Mouse (Mus musculus) layer of hippocampus, adult 9-11 months (tissue): Measurements from ENCODE around the gene Vps72.
"Not testable (repeated sequence)": the region's sequence is repeated elsewhere in the genome, so short reads cannot be mapped to it uniquely, and the experiment has no call there.

Source experiments
- DNase-seq: peaks from one replicate; pipeline ENCODE4 v3.0.0; 2022

The Vps72 gene

DNA sequence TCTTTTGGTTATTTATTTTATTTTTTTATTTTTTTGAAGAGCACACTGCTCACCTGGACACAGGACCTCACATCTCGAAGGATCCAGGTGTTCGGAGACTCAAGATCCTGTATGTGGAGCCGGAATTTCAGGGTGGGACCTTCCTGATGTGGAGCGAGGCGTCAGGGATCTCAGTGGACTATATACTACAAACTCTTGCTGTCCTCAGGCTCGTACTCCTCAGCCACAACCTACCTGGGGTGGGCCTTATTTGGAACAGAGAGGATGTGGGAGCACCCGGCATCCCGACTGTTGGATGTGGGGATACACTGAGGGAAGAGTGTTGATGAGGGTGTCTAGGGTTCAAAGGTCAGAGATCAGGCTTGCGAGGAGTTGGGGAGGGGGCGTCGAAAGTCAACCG lies 23.3 kb downstream of the Vps72 start:
- not testable (repeated sequence) for DNase-seq

DNA sequence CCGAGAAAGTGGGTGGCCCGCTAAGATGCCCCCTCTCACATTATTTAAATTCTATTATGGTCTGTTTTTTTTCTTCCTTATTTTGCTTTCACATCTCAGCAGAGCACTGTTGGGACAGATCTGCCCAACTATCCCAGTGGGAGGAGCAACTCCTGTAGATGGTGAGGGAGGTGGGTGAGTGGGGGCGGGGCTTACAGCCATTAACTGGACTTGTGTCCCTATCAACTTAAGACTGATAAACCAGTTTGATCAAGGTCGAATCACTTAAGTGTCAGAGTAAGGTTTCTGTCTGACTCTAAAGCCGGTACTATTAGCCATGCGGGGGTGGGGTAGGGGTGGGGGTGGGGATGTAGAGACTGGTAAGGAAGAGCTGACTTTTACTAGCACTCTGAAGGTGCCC lies 24.2 kb downstream of the Vps72 start:
- peak; percentile 78 for DNase-seq

DNA sequence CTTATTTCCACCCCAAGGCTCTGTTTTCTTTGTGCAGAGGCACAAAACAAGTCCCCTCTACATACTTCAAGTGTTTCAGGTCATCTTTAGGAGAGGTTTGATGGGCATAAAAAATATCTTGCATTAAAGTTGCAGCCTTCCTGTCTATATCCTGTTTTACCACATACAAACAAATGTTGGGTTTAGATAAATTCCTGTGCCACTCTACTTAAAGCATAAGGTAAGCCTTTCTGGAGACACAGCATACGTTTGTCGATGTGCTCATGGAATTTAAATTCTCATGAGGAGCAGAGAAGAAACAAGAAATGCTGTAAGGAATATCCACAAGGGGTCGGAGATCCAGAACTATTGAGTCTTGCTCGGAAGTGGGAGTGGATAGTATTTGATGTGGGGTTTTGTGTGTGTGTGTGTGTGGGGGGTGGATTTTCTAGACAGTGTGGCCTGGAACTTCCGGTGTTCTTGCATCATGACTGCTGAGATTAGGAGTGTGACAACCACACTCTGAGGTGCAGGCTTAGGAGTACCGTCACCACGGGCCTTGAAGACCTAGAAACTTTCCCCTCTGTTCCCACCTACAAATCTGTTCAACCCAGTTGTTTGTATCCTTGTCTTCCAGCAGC lies 24.7 kb downstream of the Vps72 start:
- DNase-seq: no peak

GRCm38 (mm10) chr3:95136336-95136735 lies 25.5 kb downstream of the Vps72 start:
- no peak for DNase-seq

- DNase-seq: peak; percentile 54
Observed at GRCm38 (mm10) chr3:95139586-95140288, 28.9 kb downstream of the Vps72 start.

DNA sequence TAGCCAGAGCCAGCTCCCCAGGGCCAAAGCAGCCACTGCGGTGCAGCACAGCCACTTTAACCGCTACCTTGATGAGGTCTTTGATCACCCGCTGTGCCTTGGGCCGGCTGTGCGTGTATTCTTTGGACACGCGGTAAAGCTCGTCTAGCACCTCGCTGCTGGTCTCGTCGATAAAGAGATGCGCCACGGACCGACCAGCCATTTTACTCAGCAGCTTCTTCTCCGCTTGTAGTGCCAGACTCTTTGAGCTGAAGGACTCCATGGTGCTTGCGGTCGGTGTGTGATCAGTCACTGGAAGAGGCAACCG lies 29.4 kb downstream of the Vps72 start:
- no peak for DNase-seq

GRCm38 (mm10) chr3:95140795-95141194 lies 30.0 kb downstream of the Vps72 start:
- DNase-seq: no peak

GRCm38 (mm10) chr3:95141474-95141873 lies 30.7 kb downstream of the Vps72 start:
- DNase-seq: peak; percentile 59

DNA sequence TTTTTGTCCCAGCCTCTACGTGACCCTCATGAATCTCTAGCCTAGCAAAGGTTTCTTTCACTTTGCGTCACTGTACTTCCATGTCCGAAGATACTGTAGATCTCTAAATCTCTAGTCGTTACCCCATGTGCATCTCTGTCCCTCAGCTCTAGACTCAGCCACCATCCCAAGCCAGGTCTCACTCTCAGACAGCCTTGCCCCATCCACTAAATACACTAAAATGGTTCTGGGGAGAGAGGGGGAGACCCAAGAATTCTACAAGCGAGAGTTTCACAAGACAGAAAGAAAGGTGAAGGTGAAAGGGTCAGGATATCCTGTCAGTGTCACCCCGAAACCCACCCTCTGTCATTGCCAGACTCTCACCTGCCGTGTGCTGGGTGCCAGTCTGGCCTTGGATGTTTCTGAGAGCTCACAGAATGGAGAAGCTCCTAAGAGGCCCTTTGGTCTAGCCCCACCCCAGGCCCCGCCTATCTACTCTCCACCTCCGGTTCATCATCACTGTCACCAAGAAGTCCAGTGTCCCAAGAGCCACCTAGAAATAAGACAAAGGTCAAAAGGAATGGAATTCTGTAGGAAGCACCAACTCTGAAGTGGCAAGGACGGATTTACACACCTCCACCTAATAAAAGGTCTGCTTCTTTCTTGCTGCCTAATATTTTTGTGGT lies 31.3 kb downstream of the Vps72 start, which contains the start of gene Tnfaip8l2:
Tnfaip8l2 (minus strand) TSS at position 409 of the 665 bp plus-strand sequence.
- peak; percentile 59 for DNase-seq

DNA sequence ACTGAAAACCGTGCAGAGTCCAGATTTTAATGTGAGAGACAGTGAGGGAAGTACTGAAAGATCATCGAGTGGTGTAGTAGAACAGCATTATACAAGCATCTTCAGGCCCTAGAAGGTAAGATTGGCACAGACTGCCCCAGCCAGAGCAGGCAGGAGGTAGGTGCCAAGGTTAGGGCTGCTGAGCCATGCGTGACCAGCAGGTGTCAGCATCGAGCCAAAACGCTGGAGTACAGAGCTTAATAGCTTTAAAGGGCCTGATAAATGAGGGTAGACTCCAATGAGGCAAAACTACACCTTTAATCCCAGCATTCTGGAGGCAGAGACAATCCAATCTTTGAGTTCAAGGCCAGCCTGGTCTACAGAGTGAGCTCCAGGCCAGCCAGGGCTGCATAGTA lies 31.8 kb downstream of the Vps72 start:
- peak; percentile 75 for DNase-seq

- no peak for DNase-seq
Observed at GRCm38 (mm10) chr3:95147924-95148323, 37.1 kb downstream of the Vps72 start.

GRCm38 (mm10) chr3:95153874-95154273 lies 43.1 kb downstream of the Vps72 start:
- no peak for DNase-seq

GRCm38 (mm10) chr3:95159511-95159986 lies 48.7 kb downstream of the Vps72 start:
- DNase-seq: no peak

DNA sequence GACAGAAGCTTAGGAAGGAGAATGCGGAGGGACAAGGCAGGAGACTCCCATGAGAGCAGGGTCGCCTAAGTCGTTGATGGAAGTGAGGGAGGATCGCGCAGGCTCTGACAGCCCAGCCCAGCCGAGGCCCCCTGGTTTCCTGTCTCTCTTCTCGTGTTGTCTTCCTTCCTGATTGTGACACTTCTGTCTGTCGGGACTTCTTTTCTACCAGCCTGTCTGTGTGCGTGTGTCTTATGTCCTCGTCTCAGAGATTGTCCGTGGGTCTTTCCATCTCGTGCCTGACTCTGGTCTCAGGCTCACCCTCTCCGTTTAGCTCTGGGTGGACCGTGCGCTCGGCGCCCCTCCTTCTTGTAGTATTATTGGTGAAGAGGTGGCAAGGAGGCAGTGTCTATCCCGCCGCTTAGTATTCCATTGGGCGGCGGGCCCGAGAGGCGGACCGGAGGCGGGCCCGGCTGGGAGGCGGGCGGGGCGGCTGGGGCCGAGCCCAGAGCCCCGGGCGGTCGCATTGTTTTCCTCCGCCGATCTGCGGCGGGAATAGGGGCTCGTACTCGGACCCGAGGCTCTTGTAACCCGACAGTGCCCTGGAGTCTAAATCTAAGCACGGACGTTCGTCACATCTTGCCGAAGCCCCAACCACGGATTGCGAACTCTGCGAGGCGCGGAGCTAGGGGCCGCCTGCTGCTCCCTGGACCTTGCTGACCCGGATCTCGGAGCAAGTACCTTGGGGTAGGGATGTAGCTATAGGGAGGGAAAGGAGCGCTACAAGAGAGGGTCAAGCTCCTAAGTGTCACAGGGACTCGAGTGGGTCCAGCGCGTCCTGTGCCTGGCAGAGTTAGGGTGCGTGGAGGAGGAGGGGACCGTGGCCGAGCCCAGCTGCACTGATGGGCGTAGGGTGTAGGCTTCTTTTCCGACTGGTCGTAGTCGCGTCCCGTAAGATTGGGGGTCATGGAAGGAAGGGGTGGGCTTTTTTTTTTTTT lies 49.5 kb downstream of the Vps72 start, which contains the start of gene Sema6c:
Sema6c (plus strand) TSS at position 471 of the 977 bp plus-strand sequence.
- DNase-seq: peak; percentile 93

GRCm38 (mm10) chr3:95161041-95161551 lies 50.3 kb downstream of the Vps72 start:
- no peak for DNase-seq

DNA sequence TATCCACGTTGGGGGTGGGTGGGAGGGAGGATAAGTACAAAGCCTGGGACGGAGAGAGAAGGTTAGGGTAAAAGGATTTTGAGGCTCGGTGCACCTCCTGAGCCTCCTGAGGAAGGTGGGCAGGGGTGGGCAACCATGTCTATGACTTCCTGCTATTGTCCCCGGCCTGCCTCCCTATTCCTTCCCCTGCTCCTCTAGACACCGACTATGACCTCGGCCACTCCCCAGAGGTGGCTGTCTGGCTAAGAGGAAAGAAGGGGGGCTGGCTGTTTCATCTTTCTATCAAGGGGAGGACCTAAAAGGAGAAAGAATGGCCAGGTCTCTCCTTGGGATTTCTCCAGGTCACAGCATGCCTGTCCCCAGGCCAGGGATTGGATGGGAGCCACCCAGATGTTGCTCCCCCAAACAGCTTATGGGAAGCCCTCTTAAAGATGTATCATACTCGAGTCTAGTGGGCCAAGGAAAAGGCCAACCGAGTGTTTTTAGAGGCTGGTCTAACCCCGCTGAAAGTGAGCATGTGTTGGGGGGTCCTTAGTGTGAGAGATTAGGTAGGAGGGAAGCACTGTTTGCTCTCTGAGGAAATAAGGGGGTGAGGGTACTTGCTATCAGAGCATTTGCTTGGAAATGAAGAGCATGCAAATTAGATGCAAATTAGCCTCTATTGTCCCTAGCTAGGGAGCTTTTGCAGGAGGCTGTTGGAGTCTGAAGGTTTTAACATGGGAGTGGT lies 51.0 kb downstream of the Vps72 start:
- no peak for DNase-seq

DNA sequence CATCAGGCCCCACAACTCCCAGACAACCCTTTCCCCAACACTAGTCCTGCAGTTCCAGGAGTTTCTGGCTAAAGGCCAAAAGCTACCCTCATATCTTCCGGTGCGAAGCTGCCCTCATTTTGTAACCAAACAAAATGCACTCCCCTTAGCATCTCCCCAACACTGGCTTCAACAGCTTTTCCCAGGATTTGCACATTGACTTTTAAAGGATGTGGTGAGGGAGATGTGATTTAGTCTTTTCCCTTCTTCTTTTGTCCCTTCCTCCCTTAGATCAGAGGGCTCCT lies 51.5 kb downstream of the Vps72 start:
- DNase-seq: no peak

DNA sequence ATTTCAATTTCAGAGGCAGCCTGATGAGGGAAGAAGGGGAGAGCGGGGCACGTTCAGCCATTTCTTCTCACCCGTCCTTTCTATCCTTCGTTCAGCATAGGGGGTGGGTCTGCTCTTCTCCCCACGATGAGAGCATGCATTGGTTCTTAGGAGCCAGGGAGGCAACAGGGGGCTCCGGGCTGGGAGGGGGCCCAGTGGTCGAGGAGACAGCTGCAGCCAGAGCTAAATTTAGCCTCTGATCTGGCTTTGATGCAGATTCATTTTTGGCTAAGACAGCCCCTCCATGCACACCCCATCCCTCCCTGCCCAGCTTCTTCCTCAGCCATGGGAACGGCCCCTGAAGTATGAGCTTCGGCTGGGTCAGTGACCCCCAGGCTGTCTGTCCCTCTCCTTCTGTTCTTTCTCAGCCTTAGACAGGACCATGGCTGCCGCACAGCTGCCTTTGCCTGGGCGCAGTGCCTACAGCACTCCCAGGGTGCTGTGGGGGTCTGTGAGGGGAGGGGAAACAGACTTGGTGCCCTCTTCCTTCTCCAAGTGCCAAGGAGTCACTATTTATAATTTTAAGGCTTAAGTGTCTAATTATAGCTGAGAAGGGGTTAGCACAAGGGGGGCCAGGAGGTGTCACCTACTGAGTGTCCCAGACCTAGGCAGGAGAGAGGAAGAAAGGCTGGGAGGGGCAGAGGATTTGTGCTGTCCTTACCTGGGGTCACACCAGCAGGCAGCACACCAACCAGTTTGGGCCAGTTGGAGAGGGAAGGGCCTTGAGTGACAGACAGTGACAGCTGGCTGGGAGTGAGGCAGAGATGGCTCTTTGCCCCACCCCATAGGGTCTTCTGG lies 52.8 kb downstream of the Vps72 start:
- DNase-seq: no peak

- no peak for DNase-seq
Observed at GRCm38 (mm10) chr3:95164256-95164550, 53.4 kb downstream of the Vps72 start.

- no peak for DNase-seq
Observed at GRCm38 (mm10) chr3:95164840-95165239, 54.0 kb downstream of the Vps72 start.

DNA sequence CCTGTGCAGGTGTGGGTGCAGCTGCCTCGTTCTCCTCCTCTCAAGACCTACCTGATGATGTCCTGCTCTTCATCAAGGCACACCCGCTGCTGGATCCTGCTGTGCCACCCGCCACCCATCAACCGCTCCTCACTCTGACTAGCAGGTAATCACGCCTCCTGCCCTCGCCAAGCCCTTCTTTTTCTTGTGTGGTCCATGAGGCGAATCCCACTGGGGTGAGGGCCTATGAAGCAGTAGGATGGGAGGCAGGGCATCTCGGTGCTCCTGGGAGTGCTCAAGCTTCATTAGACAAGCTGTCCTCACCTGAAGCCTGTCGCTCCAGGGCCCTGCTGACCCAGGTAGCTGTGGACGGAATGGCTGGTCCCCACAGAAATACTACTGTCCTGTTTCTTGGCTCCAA lies 59.2 kb downstream of the Vps72 start:
- no peak for DNase-seq
